Mouse (Mus musculus) heart, postnatal 0 days (tissue): ENCODE results near the gene Acot7. TPM values are rescaled to one million over a fixed set of nuclear protein-coding genes. Genes with fewer than 3 reads are reported as not detected.

Source experiments
- ATAC-seq: fragments of 200-750 bp; cut with Nextera tagmentation; 2 replicates; pipeline ENCODE4 v1.8.0; 2017; ENCODE audit warnings: low read depth, moderate number of reproducible peaks, moderate library complexity; ENCODE audit not compliant: insufficient read depth
- DNase-seq: peaks from one replicate; pipeline ENCODE4 v3.0.0-alpha.2; 2016; ENCODE audit warnings: low spot score
- H3K27ac ChIP-seq: fragments of 300-500 bp; sonication (generic); 2 replicates; pipeline ENCODE4 v1.5.1; 2014; ENCODE audit warnings: low read depth, mild to moderate bottlenecking
- H3K27me3 ChIP-seq: fragments of 300-500 bp; sonication (generic); 2 replicates; pipeline ENCODE4 v1.6.1; 2014; ENCODE audit warnings: low read length, mixed read lengths; ENCODE audit not compliant: control insufficient read depth, insufficient read depth
- H3K36me3 ChIP-seq: fragments of 300-500 bp; sonication (generic); replicated peaks from 2 replicates; pipeline ENCODE4 v1.6.1; 2014; ENCODE audit warnings: low read length, mixed read lengths; ENCODE audit not compliant: control insufficient read depth, insufficient read depth
- H3K4me1 ChIP-seq: fragments of 300-500 bp; sonication (generic); 2 replicates; pipeline ENCODE4 v1.6.1; 2014; ENCODE audit warnings: antibody characterized with exemption; ENCODE audit not compliant: control insufficient read depth, insufficient read depth
- H3K4me2 ChIP-seq: fragments of 300-500 bp; sonication (generic); 2 replicates; pipeline ENCODE4 v1.6.1; 2014; ENCODE audit warnings: low read depth, mild to moderate bottlenecking, low read length, moderate library complexity
- H3K4me3 ChIP-seq: fragments of 300-500 bp; sonication (generic); 2 replicates; pipeline ENCODE4 v1.5.1; 2014; ENCODE audit warnings: low read depth, low read length
- H3K9ac ChIP-seq: fragments of 300-500 bp; sonication (generic); replicated peaks from 2 replicates; pipeline ENCODE4 v1.6.1; 2014; ENCODE audit warnings: low read depth, low read length, mixed read lengths
- H3K9me3 ChIP-seq: fragments of 300-500 bp; sonication (generic); replicated peaks from 2 replicates; pipeline ENCODE4 v1.6.1; 2016; ENCODE audit warnings: low read length; ENCODE audit not compliant: control insufficient read depth
- CTCF ChIP-seq: IDR thresholded peaks from 2 replicates; pipeline ENCODE4 v1.5.1; 2016; ENCODE audit warnings: antibody characterized with exemption, control low read depth, low read depth
- EP300 ChIP-seq: IDR thresholded peaks from 2 replicates; pipeline ENCODE4 v1.6.1; 2016; ENCODE audit warnings: antibody characterized with exemption, low read depth
- WGBS: fragments of 180-500 bp; shearing (Covaris S2); extraction: QIAGEN DNeasy Blood & Tissue Kit; methylation state at CpG from one replicate; pipeline ENCODE4 v1.1.7; 2014; 5-methylcytosine and 5-hydroxymethylcytosine counted together
- polyA plus RNA-seq: library from polyadenylated mRNA; unstranded; fragments of >200 nt; fragmentation: Nextera tagmentation; extraction: Ambion mirVana; gene quantifications from 2 replicates; pipeline ENCODE4 v1.2.1, GENCODE M21; 2015
- total RNA-seq: library from RNA; depleted of rRNA; stranded (reverse); fragments of >200 nt; gene quantifications from 2 replicates; pipeline ENCODE4 v1.2.3, GENCODE M21; 2014; ENCODE audit warnings: low replicate concordance

Gene Acot7
- total and polyA plus RNA-seq, 2 experiments from 2014 or later: 39.5 to 68.8 TPM

- DNase-seq (no peak), ATAC-seq (no peak)
- H3K4me1 ChIP-seq: peaks cover 55% of the 10 kb centered on the region
- TF ChIP-seq CTCF (no peak), EP300 (no peak)
- no peak overlapping the region for H3K4me2 ChIP-seq
- WGBS: 42% methylated on average over 9 of the region's 9 CpGs
- peaks cover 6% of the 10 kb centered on the region; the same call in 1 of the 2 replicates for H3K36me3 ChIP-seq
- H3K9me3 ChIP-seq: no peaks in the 10 kb centered on the region
- H3K27ac ChIP-seq: peak overlapping the region; percentile 90
- H3K9ac ChIP-seq: 0 out of 2 replicates have a peak overlapping the region, but pooled peaks have one; percentile 30
- H3K27me3 ChIP-seq: no peaks in the 10 kb centered on the region
- H3K4me3 ChIP-seq: no peak overlapping the region
These were observed 85.2 kb downstream of the Acot7 start for GRCm38 (mm10) chr4:152263089-152263488.

- Histone ChIP-seq H3K27ac (peak overlapping the region; percentile 90), H3K4me1 (peaks cover 61% of the 10 kb centered on the region), H3K4me3 (no peak overlapping the region), H3K9ac (no peak overlapping the region), H3K27me3 (no peaks in the 10 kb centered on the region), H3K9me3 (no peaks in the 10 kb centered on the region), H3K36me3 (peaks cover 6% of the 10 kb centered on the region; the same call in 1 of the 2 replicates), H3K4me2 (no peak overlapping the region)
- ATAC-seq (peak; percentile 36), DNase-seq (no peak)
- TF ChIP-seq CTCF (no peak), EP300 (no peak)
- WGBS: 52% methylated on average over 9 of the region's 10 CpGs
These were observed 85.7 kb downstream of the Acot7 start for GRCm38 (mm10) chr4:152263512-152264176.

- H3K4me1 ChIP-seq: peaks cover 66% of the 10 kb centered on the region
- 51% methylated on average over 4 of the region's 4 CpGs for WGBS
- H3K9me3 ChIP-seq: no peaks in the 10 kb centered on the region
- peak overlapping the region; percentile 90 for H3K27ac ChIP-seq
- no peak overlapping the region for H3K4me3 ChIP-seq
- H3K4me2 ChIP-seq: no peak overlapping the region
- ATAC-seq (no peak), DNase-seq (no peak)
- H3K9ac ChIP-seq: no peak overlapping the region
- no peaks in the 10 kb centered on the region for H3K27me3 ChIP-seq
- peaks cover 6% of the 10 kb centered on the region; the same call in 1 of the 2 replicates for H3K36me3 ChIP-seq
- TF ChIP-seq EP300 (no peak), CTCF (no peak)
These were observed 86.2 kb downstream of the Acot7 start for GRCm38 (mm10) chr4:152264177-152264530.

- ATAC-seq: no peak
- Histone ChIP-seq H3K36me3 (peaks cover 6% of the 10 kb centered on the region; the same call in 1 of the 2 replicates), H3K9me3 (no peaks in the 10 kb centered on the region), H3K9ac (no peak overlapping the region), H3K27ac (peak overlapping the region; percentile 90; the same call in 1 of the 2 replicates), H3K27me3 (no peaks in the 10 kb centered on the region), H3K4me3 (no peak overlapping the region), H3K4me1 (peaks cover 74% of the 10 kb centered on the region), H3K4me2 (no peak overlapping the region)
- TF ChIP-seq CTCF (peak; percentile 35), EP300 (no peak)
- 86% methylated on average over 9 of the region's 9 CpGs for WGBS
- DNase-seq: no peak
These were observed 87.1 kb downstream of the Acot7 start for GRCm38 (mm10) chr4:152264867-152265568.

- no peak overlapping the region for H3K9ac ChIP-seq
- H3K4me1 ChIP-seq: peaks cover 81% of the 10 kb centered on the region
- H3K27ac ChIP-seq: peak overlapping the region; percentile 73
- DNase-seq (no peak), ATAC-seq (no peak)
- WGBS: 51% methylated on average over 5 of the region's 5 CpGs
- no peaks in the 10 kb centered on the region for H3K9me3 ChIP-seq
- H3K36me3 ChIP-seq: 0 out of 2 replicates have a peak, but pooled peaks cover 3% of the 10 kb centered on the region
- no peak overlapping the region for H3K4me2 ChIP-seq
- TF ChIP-seq CTCF (no peak), EP300 (no peak)
- H3K27me3 ChIP-seq: no peaks in the 10 kb centered on the region
- H3K4me3 ChIP-seq: no peak overlapping the region
These were observed 87.9 kb downstream of the Acot7 start for GRCm38 (mm10) chr4:152265791-152266190.
